Comparison of ENCODE assay signal across 8 mouse cellular contexts in the genomic region with DNA sequence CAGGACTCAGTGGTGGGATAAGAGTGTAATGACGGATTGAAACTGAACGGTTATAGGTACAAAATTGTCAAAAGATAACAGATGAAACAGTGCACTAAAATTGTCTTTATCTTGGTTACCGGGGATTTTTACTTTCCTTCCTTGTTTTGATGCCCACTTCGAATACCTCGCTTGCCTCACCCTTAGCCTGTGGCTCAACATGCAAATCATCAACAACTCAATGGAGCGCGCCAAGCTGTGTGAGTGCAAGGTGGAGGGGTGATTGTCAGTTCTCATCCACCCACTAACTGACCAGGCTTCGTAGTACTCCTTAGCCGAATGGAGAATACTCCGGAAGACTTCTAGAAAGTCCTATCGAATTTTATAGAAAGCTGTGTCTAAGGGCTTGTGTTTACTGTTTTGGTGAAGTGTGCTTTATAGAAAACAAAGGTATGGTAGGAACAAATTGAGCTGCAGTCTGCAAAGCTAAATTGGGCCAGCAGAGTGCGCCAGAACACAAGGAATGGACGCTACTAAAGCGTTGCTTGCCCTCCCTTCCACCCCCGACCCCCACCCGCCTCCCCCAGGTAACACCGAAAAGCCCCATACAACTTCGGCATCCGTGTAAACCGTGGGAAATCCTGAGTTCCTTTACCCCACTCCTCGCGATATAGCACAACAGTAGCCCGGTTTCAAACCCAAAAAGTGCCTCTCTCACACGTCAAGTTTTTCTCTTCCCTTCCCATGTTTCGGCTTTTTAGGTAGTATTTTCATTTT.
DNase-seq lines count a peak whose midpoint lies in the region; ATAC-seq lines count a peak whose summit lies in the region.

No protein-coding gene starts in this region.

- ATAC-seq in hindbrain, embryonic 13.5 days (ENCODE audit: low FRiP score) = no peak
- ATAC-seq in limb, embryonic 13.5 days (ENCODE audit: low FRiP score, low read depth) = peak; percentile 70
- 0 out of 2 replicates have a peak, but pooled peaks have one; percentile 45 for ATAC-seq in midbrain, embryonic 13.5 days

- peak; percentile 74 to 77 for DNase-seq in cerebellum, postnatal 10 days
- DNase-seq in cerebellum, adult 8-10 months = no peak
- DNase-seq in adrenal gland, postnatal 36 days = peak; percentile 48 to 71
- DNase-seq in forelimb bud, embryonic 11.5 days (ENCODE audit: low read depth, low spot score) = peak; percentile 55
- DNase-seq in spleen, postnatal 36 days (ENCODE audit: low spot score in 2 of 2) = peak; percentile 77 to 81

- no peak overlapping the region for H3K27ac ChIP-seq in hindbrain, embryonic 13.5 days
- no peak overlapping the region for H3K27ac ChIP-seq in limb, embryonic 13.5 days
- H3K27ac ChIP-seq in midbrain, embryonic 13.5 days = no peak overlapping the region

- peaks cover 3% of the 10 kb centered on the region; the same call in 1 of the 2 replicates for H3K4me1 ChIP-seq in hindbrain, embryonic 13.5 days (replicated peaks)
- H3K4me1 ChIP-seq in limb, embryonic 13.5 days = no peaks in the 10 kb centered on the region
- 0 out of 2 replicates have a peak, but pooled peaks cover 4% of the 10 kb centered on the region for H3K4me1 ChIP-seq in midbrain, embryonic 13.5 days (replicated peaks)

- H3K9ac ChIP-seq in hindbrain, embryonic 13.5 days = no peak overlapping the region
- peak overlapping the region; percentile 43; the same call in 1 of the 2 replicates for H3K9ac ChIP-seq in limb, embryonic 13.5 days
- 0 out of 2 replicates have a peak overlapping the region, but pooled peaks have one; percentile 2 for H3K9ac ChIP-seq in midbrain, embryonic 13.5 days (replicated peaks)

- 28% methylated on average over 25 of the region's 25 CpGs for WGBS in hindbrain, embryonic 13.5 days
- WGBS in limb, embryonic 13.5 days = 24% methylated on average over 25 of the region's 25 CpGs
- 26% methylated on average over 25 of the region's 25 CpGs for WGBS in midbrain, embryonic 13.5 days

- peak overlapping the region; percentile 45 for H3K4me2 ChIP-seq in hindbrain, embryonic 13.5 days
- peak overlapping the region; percentile 60 for H3K4me2 ChIP-seq in limb, embryonic 13.5 days (replicated peaks)
- H3K4me2 ChIP-seq in midbrain, embryonic 13.5 days (replicated peaks) = peak overlapping the region; percentile 48

- 0 out of 2 replicates have a peak overlapping the region, but pooled peaks have one; percentile 15 for H3K4me3 ChIP-seq in hindbrain, embryonic 13.5 days
- peak overlapping the region; percentile 42 for H3K4me3 ChIP-seq in limb, embryonic 13.5 days
- H3K4me3 ChIP-seq in midbrain, embryonic 13.5 days (replicated peaks) = 0 out of 2 replicates have a peak overlapping the region, but pooled peaks have one; percentile 9

- H3K36me3 ChIP-seq in hindbrain, embryonic 13.5 days = no peaks in the 10 kb centered on the region
- H3K36me3 ChIP-seq in limb, embryonic 13.5 days = no peaks in the 10 kb centered on the region
- H3K36me3 ChIP-seq in midbrain, embryonic 13.5 days = no peaks in the 10 kb centered on the region

- H3K9me3 ChIP-seq in hindbrain, embryonic 13.5 days = no peaks in the 10 kb centered on the region
- no peaks in the 10 kb centered on the region for H3K9me3 ChIP-seq in limb, embryonic 13.5 days
- H3K9me3 ChIP-seq in midbrain, embryonic 13.5 days = no peaks in the 10 kb centered on the region

- H3K27me3 ChIP-seq in hindbrain, embryonic 13.5 days = no peaks in the 10 kb centered on the region
- no peaks in the 10 kb centered on the region for H3K27me3 ChIP-seq in limb, embryonic 13.5 days
- H3K27me3 ChIP-seq in midbrain, embryonic 13.5 days = no peaks in the 10 kb centered on the region
